Mouse (Mus musculus) neural tube, embryonic 14.5 days (tissue): ENCODE measurements at regions not wholly inside any gene's neighbourhood (a gene's known extent, or its start where the extent isn't known, plus 50 kb on each side); places are given as distances from the start of the nearest gene placed in this dataset.

Source experiments
- ATAC-seq: fragments of 200-750 bp; cut with Nextera tagmentation; 2 replicates; pipeline ENCODE4 v1.8.0; 2017; ENCODE audit warnings: low read depth, mild to moderate bottlenecking, moderate TSS enrichment, moderate library complexity
- H3K27ac ChIP-seq: fragments of 300-500 bp; sonication (generic); 2 replicates; pipeline ENCODE4 v1.5.1; 2014; ENCODE audit warnings: low read depth, mild to moderate bottlenecking, control low read depth, low read length, moderate library complexity, mixed read lengths
- H3K27me3 ChIP-seq: fragments of 300-500 bp; sonication (generic); 2 replicates; pipeline ENCODE4 v1.6.1; 2014; ENCODE audit warnings: low read length; ENCODE audit not compliant: control insufficient read depth, insufficient read depth
- H3K36me3 ChIP-seq: fragments of 300-500 bp; sonication (generic); 2 replicates; pipeline ENCODE4 v1.6.1; 2014; ENCODE audit warnings: low read length, mixed read lengths; ENCODE audit not compliant: control insufficient read depth, insufficient read depth
- H3K4me1 ChIP-seq: fragments of 300-500 bp; sonication (generic); 2 replicates; pipeline ENCODE4 v1.6.1; 2014; ENCODE audit warnings: low read length; ENCODE audit not compliant: control insufficient read depth, insufficient read depth
- H3K4me2 ChIP-seq: fragments of 300-500 bp; sonication (generic); 2 replicates; pipeline ENCODE4 v1.6.1; 2014; ENCODE audit warnings: mild to moderate bottlenecking, low read depth, low read length, control low read depth
- H3K4me3 ChIP-seq: fragments of 300-500 bp; sonication (generic); 2 replicates; pipeline ENCODE4 v1.5.1; 2014; ENCODE audit warnings: low read depth, low read length, control low read depth, mixed read lengths
- H3K9ac ChIP-seq: fragments of 300-500 bp; sonication (generic); replicated peaks from 2 replicates; pipeline ENCODE4 v1.6.1; 2014; ENCODE audit warnings: low read depth, mild to moderate bottlenecking, control low read depth, low read length, mixed read lengths
- H3K9me3 ChIP-seq: fragments of 300-500 bp; sonication (generic); 2 replicates; pipeline ENCODE4 v1.6.1; 2016; ENCODE audit warnings: low read length; ENCODE audit not compliant: control insufficient read depth
- WGBS: fragments of 180-500 bp; shearing (Covaris S2); extraction: QIAGEN DNeasy Blood & Tissue Kit; methylation state at CpG from one replicate; pipeline ENCODE4 v1.1.7; 2014; 5-methylcytosine and 5-hydroxymethylcytosine counted together

- Histone ChIP-seq H3K9ac (no peak overlapping the region), H3K27me3 (no peaks in the 10 kb centered on the region), H3K36me3 (no peaks in the 10 kb centered on the region), H3K4me1 (no peaks in the 10 kb centered on the region), H3K27ac (no peak overlapping the region), H3K4me3 (no peak overlapping the region), H3K4me2 (no peak overlapping the region), H3K9me3 (no peaks in the 10 kb centered on the region)
- 71% methylated on average over 21 of the region's 21 CpGs for WGBS
- no peak for ATAC-seq
Observed at GRCm38 (mm10) chr1:186413064-186413885, 292.5 kb downstream of the Tgfb2 start.

GRCm38 (mm10) chr1:186412296-186412695 is 293.5 kb downstream of the Tgfb2 start:
- Histone ChIP-seq H3K4me3 (no peak overlapping the region), H3K27me3 (no peaks in the 10 kb centered on the region)
- 88% methylated on average over 2 of the region's 2 CpGs for WGBS

GRCm38 (mm10) chr1:186408986-186409441 is 291.9 kb upstream of the Lyplal1 start:
- Histone ChIP-seq H3K4me3 (no peak overlapping the region), H3K36me3 (no peaks in the 10 kb centered on the region), H3K27me3 (no peaks in the 10 kb centered on the region), H3K9me3 (no peaks in the 10 kb centered on the region), H3K4me1 (no peaks in the 10 kb centered on the region), H3K9ac (no peak overlapping the region), H3K4me2 (no peak overlapping the region), H3K27ac (no peak overlapping the region)
- 58% methylated on average over 10 of the region's 10 CpGs for WGBS
- ATAC-seq = no peak

More at GRCm38 (mm10) chr1:186412296-186412695, 293.5 kb downstream of the Tgfb2 start:
- ATAC-seq = no peak
- Histone ChIP-seq H3K9me3 (no peaks in the 10 kb centered on the region), H3K9ac (no peak overlapping the region), H3K4me2 (no peak overlapping the region), H3K27ac (no peak overlapping the region), H3K36me3 (no peaks in the 10 kb centered on the region), H3K4me1 (no peaks in the 10 kb centered on the region)

GRCm38 (mm10) chr1:186407656-186408055 is 290.5 kb upstream of the Lyplal1 start:
- Histone ChIP-seq H3K4me2 (no peak overlapping the region), H3K27ac (no peak overlapping the region), H3K36me3 (no peaks in the 10 kb centered on the region), H3K4me3 (no peak overlapping the region), H3K27me3 (no peaks in the 10 kb centered on the region), H3K4me1 (no peaks in the 10 kb centered on the region), H3K9ac (no peak overlapping the region), H3K9me3 (no peaks in the 10 kb centered on the region)
- WGBS = 86% methylated on average over 8 of the region's 8 CpGs
- ATAC-seq = no peak

- Histone ChIP-seq H3K4me3 (no peak overlapping the region), H3K27ac (no peak overlapping the region), H3K27me3 (no peaks in the 10 kb centered on the region), H3K9me3 (no peaks in the 10 kb centered on the region), H3K4me1 (no peaks in the 10 kb centered on the region), H3K36me3 (no peaks in the 10 kb centered on the region), H3K4me2 (no peak overlapping the region), H3K9ac (no peak overlapping the region)
- WGBS = 72% methylated on average over 5 of the region's 5 CpGs
- no peak for ATAC-seq
Observed at GRCm38 (mm10) chr1:186405693-186406092, 288.6 kb upstream of the Lyplal1 start.

- no peak overlapping the region for H3K4me3 ChIP-seq
- H3K27ac ChIP-seq = no peak overlapping the region
- H3K9me3 ChIP-seq = no peaks in the 10 kb centered on the region
- no peaks in the 10 kb centered on the region for H3K4me1 ChIP-seq
- no peak overlapping the region for H3K9ac ChIP-seq
- ATAC-seq = no peak
- no peak overlapping the region for H3K4me2 ChIP-seq
- no peaks in the 10 kb centered on the region for H3K36me3 ChIP-seq
- H3K27me3 ChIP-seq = no peaks in the 10 kb centered on the region
- 56% methylated on average over 8 of the region's 8 CpGs for WGBS
Observed at GRCm38 (mm10) chr1:186399762-186400161, 282.7 kb upstream of the Lyplal1 start.

- WGBS = 58% methylated on average over 5 of the region's 5 CpGs
- no peak for ATAC-seq
- Histone ChIP-seq H3K4me3 (no peak overlapping the region), H3K4me1 (no peaks in the 10 kb centered on the region), H3K9ac (no peak overlapping the region), H3K27me3 (no peaks in the 10 kb centered on the region), H3K4me2 (no peak overlapping the region), H3K9me3 (no peaks in the 10 kb centered on the region), H3K36me3 (no peaks in the 10 kb centered on the region), H3K27ac (no peak overlapping the region)
Observed at GRCm38 (mm10) chr1:186393005-186393404, 275.9 kb upstream of the Lyplal1 start.

- Histone ChIP-seq H3K4me3 (no peak overlapping the region), H3K36me3 (no peaks in the 10 kb centered on the region)
- 83% methylated on average over 4 of the region's 4 CpGs for WGBS
Observed at GRCm38 (mm10) chr1:186384440-186384839, 267.3 kb upstream of the Lyplal1 start.

GRCm38 (mm10) chr1:186383453-186383852 is 266.3 kb upstream of the Lyplal1 start:
- H3K4me3 ChIP-seq = no peak overlapping the region
- H3K27me3 ChIP-seq = no peaks in the 10 kb centered on the region
- H3K9ac ChIP-seq = no peak overlapping the region
- no peaks in the 10 kb centered on the region for H3K4me1 ChIP-seq
- WGBS = 83% methylated on average over 2 of the region's 2 CpGs
- no peaks in the 10 kb centered on the region for H3K9me3 ChIP-seq
- no peak for ATAC-seq
- H3K27ac ChIP-seq = no peak overlapping the region
- no peaks in the 10 kb centered on the region for H3K36me3 ChIP-seq
- H3K4me2 ChIP-seq = no peak overlapping the region

More at GRCm38 (mm10) chr1:186384440-186384839, 267.3 kb upstream of the Lyplal1 start:
- H3K27me3 ChIP-seq = no peaks in the 10 kb centered on the region
- H3K27ac ChIP-seq = no peak overlapping the region
- H3K4me2 ChIP-seq = no peak overlapping the region
- ATAC-seq = no peak
- no peaks in the 10 kb centered on the region for H3K9me3 ChIP-seq
- no peak overlapping the region for H3K9ac ChIP-seq
- no peaks in the 10 kb centered on the region for H3K4me1 ChIP-seq
